Mouse (Mus musculus) neural tube, embryonic 11.5 days (tissue): ENCODE measurements around the gene Mink1. TPM values are rescaled to one million over a fixed set of nuclear protein-coding genes. Genes with fewer than 3 reads are reported as not detected.
"Not testable (repeated sequence)": the region's sequence is repeated elsewhere in the genome, so short reads cannot be mapped to it uniquely, and the experiment has no call there.

Source experiments
- ATAC-seq: fragments of 200-750 bp; cut with Nextera tagmentation; 2 replicates; pipeline ENCODE4 v1.8.0; 2017; ENCODE audit warnings: moderate number of reproducible peaks, mild to moderate bottlenecking, moderate TSS enrichment, moderate library complexity; ENCODE audit not compliant: insufficient read depth, low FRiP score, low TSS enrichment
- DNase-seq: peaks from one replicate; pipeline ENCODE4 v3.0.0-alpha.2; 2015; ENCODE audit warnings: low spot score
- H3K27ac ChIP-seq: fragments of 300-500 bp; sonication (generic); 2 replicates; pipeline ENCODE4 v1.5.1; 2014; ENCODE audit warnings: low read depth, mild to moderate bottlenecking, low read length
- H3K27me3 ChIP-seq: fragments of 300-500 bp; sonication (generic); 2 replicates; pipeline ENCODE4 v1.6.1; 2014; ENCODE audit warnings: mild to moderate bottlenecking, low read length, mixed read lengths; ENCODE audit not compliant: control insufficient read depth, insufficient read depth
- H3K36me3 ChIP-seq: fragments of 300-500 bp; sonication (generic); 2 replicates; pipeline ENCODE4 v1.6.1; 2014; ENCODE audit warnings: mild to moderate bottlenecking, low read length, moderate library complexity, mixed read lengths; ENCODE audit not compliant: control insufficient read depth, insufficient read depth
- H3K4me1 ChIP-seq: fragments of 300-500 bp; sonication (generic); 2 replicates; pipeline ENCODE4 v1.6.1; 2014; ENCODE audit warnings: low read length, mixed read lengths; ENCODE audit not compliant: control insufficient read depth, insufficient read depth
- H3K4me2 ChIP-seq: fragments of 300-500 bp; sonication (generic); 2 replicates; pipeline ENCODE4 v1.6.1; 2014; ENCODE audit warnings: low read depth, mild to moderate bottlenecking, moderate library complexity
- H3K4me3 ChIP-seq: fragments of 300-500 bp; sonication (generic); 2 replicates; pipeline ENCODE4 v1.5.1; 2014; ENCODE audit warnings: low read depth, low read length
- H3K9ac ChIP-seq: fragments of 300-500 bp; sonication (generic); 2 replicates; pipeline ENCODE4 v1.6.1; 2014; ENCODE audit warnings: mild to moderate bottlenecking, low read length
- H3K9me3 ChIP-seq: fragments of 300-500 bp; sonication (generic); 2 replicates; pipeline ENCODE4 v1.6.1; 2016; ENCODE audit warnings: low read length; ENCODE audit not compliant: control insufficient read depth
- WGBS: fragments of 180-500 bp; shearing (Covaris S2); extraction: QIAGEN DNeasy Blood & Tissue Kit; methylation state at CpG from one replicate; pipeline ENCODE4 v1.1.7; 2014; 5-methylcytosine and 5-hydroxymethylcytosine counted together
- polyA plus RNA-seq: library from polyadenylated mRNA; unstranded; fragments of >200 nt; fragmentation: Nextera tagmentation; extraction: Ambion mirVana; gene quantifications from 2 replicates; pipeline ENCODE4 v1.2.1, GENCODE M21; 2014

Gene Mink1
- polyA plus RNA-seq, 1 experiment from 2014 or later = 16.0 TPM

DNA sequence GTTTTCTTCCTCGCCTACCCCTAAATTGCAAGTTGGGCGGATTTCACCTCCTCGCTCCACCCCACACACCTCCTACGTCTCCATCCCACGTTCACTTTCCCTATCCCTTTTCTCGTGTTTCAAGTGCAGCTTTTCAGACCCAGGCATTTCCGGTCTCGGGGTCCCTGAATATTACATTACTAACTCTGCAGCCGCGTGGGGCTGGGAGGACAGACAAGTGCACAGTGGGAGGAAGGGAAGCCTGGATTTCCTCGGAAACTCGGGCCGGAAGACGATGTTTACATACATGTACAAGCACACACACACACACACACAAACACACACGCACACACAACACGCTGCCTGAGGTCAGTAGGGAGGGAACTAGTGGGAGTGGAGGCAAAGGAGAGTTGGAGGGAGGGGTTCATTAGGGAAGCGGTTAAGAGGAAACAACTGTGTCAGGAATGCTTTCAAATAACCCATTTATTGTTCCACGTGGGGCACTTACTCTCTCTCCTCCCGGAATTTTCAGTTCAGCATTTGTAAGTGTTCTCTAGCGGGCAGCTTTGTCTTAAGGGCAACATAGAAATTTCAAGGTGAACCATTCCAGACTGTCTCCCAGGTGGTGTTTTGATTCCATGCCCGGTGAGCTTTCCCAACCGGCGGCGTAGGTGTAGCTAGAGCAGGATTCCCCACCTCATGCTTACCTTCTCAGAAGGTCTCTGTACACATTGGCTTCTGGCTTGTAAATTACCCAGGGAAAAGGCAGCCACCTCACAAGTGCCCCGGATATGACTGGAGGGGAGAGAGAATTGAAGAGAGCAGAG lies 992 bp downstream of the Mink1 start:
- peak overlapping the region; percentile 81 for H3K4me3 ChIP-seq
- no peaks in the 10 kb centered on the region for H3K9me3 ChIP-seq
- H3K9ac ChIP-seq = peak overlapping the region; percentile 82
- peak overlapping the region; percentile 93 for H3K4me2 ChIP-seq
- H3K4me1 ChIP-seq = peaks cover 31% of the 10 kb centered on the region
- WGBS = 2% methylated on average over 25 of the region's 25 CpGs
- no peaks in the 10 kb centered on the region for H3K36me3 ChIP-seq
- ATAC-seq = no peak
- no peaks in the 10 kb centered on the region for H3K27me3 ChIP-seq
- DNase-seq = peak; percentile 39
- H3K27ac ChIP-seq = no peak overlapping the region

GRCm38 (mm10) chr11:70564276-70564873 lies 1.7 kb downstream of the Mink1 start:
- peak overlapping the region; percentile 93 for H3K4me2 ChIP-seq
- H3K27ac ChIP-seq = no peak overlapping the region
- H3K9ac ChIP-seq = 0 out of 2 replicates have a peak overlapping the region, but pooled peaks have one; percentile 82
- H3K4me1 ChIP-seq = peaks cover 31% of the 10 kb centered on the region
- no peaks in the 10 kb centered on the region for H3K27me3 ChIP-seq
- H3K36me3 ChIP-seq = no peaks in the 10 kb centered on the region
- no peak for ATAC-seq
- H3K4me3 ChIP-seq = no peak overlapping the region; the same call in 1 of the 2 replicates
- no peaks in the 10 kb centered on the region for H3K9me3 ChIP-seq
- no peak for DNase-seq
- WGBS = 33% methylated on average over 4 of the region's 4 CpGs

DNA sequence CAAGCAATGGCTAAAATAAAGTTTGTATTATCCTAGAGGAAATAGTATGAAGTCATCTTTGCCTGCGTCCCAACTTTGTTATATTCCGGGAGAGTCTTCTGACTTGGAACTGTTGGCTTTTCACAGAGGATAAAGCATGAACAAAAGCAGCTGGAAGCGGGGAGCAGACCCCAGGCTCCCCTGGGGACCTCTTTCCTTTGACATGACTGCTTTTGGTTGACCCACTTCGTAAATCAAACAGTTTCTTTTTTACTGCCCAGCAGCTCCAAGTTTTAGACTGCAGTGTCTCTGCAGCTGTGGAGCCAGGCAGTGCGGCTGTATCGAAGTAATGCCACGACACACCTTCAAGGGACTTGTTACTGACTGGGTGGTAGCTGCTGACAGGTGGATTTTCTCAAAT lies 3.9 kb downstream of the Mink1 start:
- H3K36me3 ChIP-seq = no peaks in the 10 kb centered on the region
- WGBS = 53% methylated on average over 7 of the region's 7 CpGs
- DNase-seq (no peak), ATAC-seq (no peak)
- H3K9me3 ChIP-seq = no peaks in the 10 kb centered on the region
- H3K4me2 ChIP-seq = no peak overlapping the region
- H3K4me3 ChIP-seq = no peak overlapping the region
- peaks cover 31% of the 10 kb centered on the region for H3K4me1 ChIP-seq
- no peak overlapping the region for H3K9ac ChIP-seq
- no peaks in the 10 kb centered on the region for H3K27me3 ChIP-seq
- H3K27ac ChIP-seq = no peak overlapping the region

- H3K9ac ChIP-seq, H3K9me3 ChIP-seq, H3K27ac ChIP-seq, ATAC-seq, H3K4me2 ChIP-seq, H3K27me3 ChIP-seq, DNase-seq, H3K4me3 ChIP-seq, H3K36me3 ChIP-seq: not testable (repeated sequence)
- H3K4me1 ChIP-seq = peaks cover 15% of the 10 kb centered on the region
- WGBS = 91% methylated on average over 1 of the region's 1 CpGs
Measured at GRCm38 (mm10) chr11:70570614-70571013, 7.9 kb downstream of the Mink1 start.

DNA sequence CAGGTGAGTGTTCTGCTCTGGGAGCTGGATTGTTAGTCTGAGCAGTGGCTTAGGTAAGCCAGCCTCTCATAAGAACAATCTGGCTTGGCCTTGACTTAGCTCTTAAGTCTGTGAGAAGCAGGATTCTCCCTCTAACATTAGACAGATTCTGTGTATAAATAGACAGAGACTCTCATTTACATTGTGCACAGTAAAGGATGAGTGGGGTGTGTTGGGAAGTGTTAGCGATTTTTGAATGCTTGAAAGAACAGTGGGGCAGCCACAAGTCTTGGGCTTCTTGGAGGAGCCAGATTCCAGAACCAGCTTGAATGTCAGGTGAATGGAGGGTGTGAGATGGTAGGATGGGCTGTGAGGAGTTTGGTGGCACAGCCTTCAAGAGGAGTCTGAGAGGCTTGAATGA lies 9.0 kb downstream of the Mink1 start:
- no peak overlapping the region for H3K27ac ChIP-seq
- ATAC-seq (no peak), DNase-seq (no peak)
- H3K9me3 ChIP-seq = no peaks in the 10 kb centered on the region
- no peaks in the 10 kb centered on the region for H3K36me3 ChIP-seq
- WGBS = 94% methylated on average over 1 of the region's 1 CpGs
- H3K4me2 ChIP-seq = no peak overlapping the region
- no peak overlapping the region for H3K4me3 ChIP-seq
- H3K4me1 ChIP-seq = peaks cover 6% of the 10 kb centered on the region
- no peak overlapping the region for H3K9ac ChIP-seq
- H3K27me3 ChIP-seq = no peaks in the 10 kb centered on the region

DNA sequence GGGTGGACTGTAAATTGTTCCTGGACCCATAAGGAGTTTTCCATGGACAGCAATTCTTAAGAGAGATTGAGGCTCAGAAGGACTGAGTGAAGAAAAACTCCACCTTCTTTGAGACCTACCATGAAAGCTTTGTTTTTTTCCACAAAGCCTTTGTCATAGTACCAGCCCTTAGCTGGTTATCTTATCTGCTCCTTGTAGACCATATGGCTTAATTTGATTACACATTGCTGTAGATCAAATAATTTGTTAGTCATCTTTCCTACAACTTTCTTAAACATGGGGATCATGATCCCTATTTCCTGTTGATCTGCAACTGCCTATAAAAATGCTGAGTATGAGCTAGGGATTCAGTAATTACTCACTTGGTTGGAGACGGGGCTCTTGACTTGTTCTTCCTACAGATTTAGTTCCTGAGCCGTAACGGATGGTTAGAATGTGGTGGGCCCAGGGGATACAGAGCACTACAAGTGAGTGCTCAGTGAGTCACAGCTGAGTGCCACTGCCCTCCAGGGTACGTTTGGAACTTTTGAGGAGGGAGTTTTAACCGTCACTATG lies 9.7 kb downstream of the Mink1 start:
- WGBS = 69% methylated on average over 5 of the region's 5 CpGs
- H3K4me3 ChIP-seq = no peak overlapping the region
- H3K36me3 ChIP-seq = no peaks in the 10 kb centered on the region
- no peak overlapping the region for H3K9ac ChIP-seq
- H3K27me3 ChIP-seq = no peaks in the 10 kb centered on the region
- H3K4me1 ChIP-seq = peaks cover 3% of the 10 kb centered on the region; the same call in 1 of the 2 replicates
- no peak overlapping the region for H3K4me2 ChIP-seq
- no peak overlapping the region for H3K27ac ChIP-seq
- no peak for ATAC-seq
- H3K9me3 ChIP-seq = no peaks in the 10 kb centered on the region
- DNase-seq = no peak

GRCm38 (mm10) chr11:70573872-70574271 lies 11.2 kb downstream of the Mink1 start:
- no peaks in the 10 kb centered on the region for H3K9me3 ChIP-seq
- peak overlapping the region; percentile 23; the same call in 1 of the 2 replicates for H3K27ac ChIP-seq
- H3K27me3 ChIP-seq = no peaks in the 10 kb centered on the region
- no peak overlapping the region for H3K4me2 ChIP-seq
- 62% methylated on average over 6 of the region's 6 CpGs for WGBS
- DNase-seq (no peak), ATAC-seq (no peak)
- H3K36me3 ChIP-seq = no peaks in the 10 kb centered on the region
- H3K4me3 ChIP-seq = no peak overlapping the region
- H3K9ac ChIP-seq = no peak overlapping the region
- peaks cover 3% of the 10 kb centered on the region; the same call in 1 of the 2 replicates for H3K4me1 ChIP-seq

GRCm38 (mm10) chr11:70577201-70577600 lies 14.5 kb downstream of the Mink1 start:
- ATAC-seq = no peak
- 91% methylated on average over 3 of the region's 3 CpGs for WGBS
- DNase-seq = no peak

More at GRCm38 (mm10) chr11:70577201-70577600, 14.5 kb downstream of the Mink1 start:
- H3K4me3 ChIP-seq = no peak overlapping the region
- H3K27me3 ChIP-seq = no peaks in the 10 kb centered on the region
- peaks cover 3% of the 10 kb centered on the region; the same call in 1 of the 2 replicates for H3K4me1 ChIP-seq
- no peaks in the 10 kb centered on the region for H3K9me3 ChIP-seq
- no peaks in the 10 kb centered on the region for H3K36me3 ChIP-seq
- H3K9ac ChIP-seq = no peak overlapping the region
- H3K27ac ChIP-seq = no peak overlapping the region
- H3K4me2 ChIP-seq = no peak overlapping the region
